Mouse (Mus musculus): ENCODE results near the gene Ddx39b.

- TF ChIP-seq CTCF (IDR thresholded peaks at IDR 0.05; ENCODE audit: extremely low read depth, insufficient read length, insufficient replicate concordance, low read depth, low read length): peak; percentile 33; the same call in 1 of the 2 replicates
- no peak for TF ChIP-seq POLR2A (IDR thresholded peaks at IDR 0.05; ENCODE audit: low read depth, low read length)
Measured at GRCm38 (mm10) chr17:35258492-35259478, 17.2 kb downstream of the Ddx39b start.
